Mouse (Mus musculus): Measurements from ENCODE around the gene Mus81. TPM values are rescaled to one million over a fixed set of nuclear protein-coding genes. Genes with fewer than 3 reads are reported as not detected.

Gene Mus81
- polyA plus RNA-seq (2015; fragmentation: Nextera tagmentation; extraction: Ambion mirVana): 19.9 and 21.2 TPM in 2 replicates

DNA sequence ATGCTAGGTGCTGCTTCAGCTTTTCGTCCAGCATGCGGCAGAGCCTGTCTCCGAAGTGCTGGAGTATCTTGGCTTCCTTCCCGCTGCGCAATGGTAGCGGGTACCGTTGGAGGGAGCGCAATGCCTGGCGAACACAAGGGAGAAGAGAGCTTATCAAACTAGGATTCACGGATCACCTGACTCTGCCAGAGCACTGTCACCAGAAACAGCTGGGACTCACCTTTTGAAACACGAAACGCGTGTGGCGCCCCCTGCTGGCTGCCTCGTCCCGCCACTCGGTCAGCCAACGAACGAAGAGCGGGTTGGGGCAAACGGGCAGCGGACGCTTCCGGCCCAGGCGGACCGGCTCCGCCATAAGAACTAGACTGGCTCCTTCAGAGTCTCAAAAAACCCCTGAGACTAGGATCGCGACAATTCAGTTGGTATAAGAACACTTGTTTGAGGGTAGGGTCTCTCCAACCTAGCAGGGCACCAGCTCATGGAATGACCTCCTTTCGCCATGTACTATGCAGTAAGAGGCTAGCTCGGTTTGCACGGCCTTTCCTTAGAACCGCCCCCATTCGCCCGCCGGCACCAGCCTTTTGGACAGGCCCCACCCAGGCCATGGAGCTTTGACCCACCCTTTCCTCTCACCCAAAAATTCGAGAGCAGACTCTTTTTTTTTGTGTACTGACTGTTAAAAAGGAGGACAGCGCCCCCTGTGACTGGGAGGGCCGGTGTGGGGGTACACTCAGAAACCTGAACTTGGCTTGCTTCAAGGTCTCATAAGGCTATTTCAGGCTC lies at the start of gene Mus81:
Gene Mus81, minus strand, starts transcription at position 635 of the 783 bp plus-strand sequence.

GRCm38 (mm10) chr19:5510031-5511026 lies 22.1 kb upstream of the Mus81 start, which contains the start of gene Snx32:
Gene Snx32, minus strand, starts transcription at chr19:5510538.

GRCm38 (mm10) chr19:5503687-5504086 lies 15.5 kb upstream of the Mus81 start, which contains the start of gene 1700020D05Rik:
Gene 1700020D05Rik, minus strand, starts transcription at chr19:5503787.

DNA sequence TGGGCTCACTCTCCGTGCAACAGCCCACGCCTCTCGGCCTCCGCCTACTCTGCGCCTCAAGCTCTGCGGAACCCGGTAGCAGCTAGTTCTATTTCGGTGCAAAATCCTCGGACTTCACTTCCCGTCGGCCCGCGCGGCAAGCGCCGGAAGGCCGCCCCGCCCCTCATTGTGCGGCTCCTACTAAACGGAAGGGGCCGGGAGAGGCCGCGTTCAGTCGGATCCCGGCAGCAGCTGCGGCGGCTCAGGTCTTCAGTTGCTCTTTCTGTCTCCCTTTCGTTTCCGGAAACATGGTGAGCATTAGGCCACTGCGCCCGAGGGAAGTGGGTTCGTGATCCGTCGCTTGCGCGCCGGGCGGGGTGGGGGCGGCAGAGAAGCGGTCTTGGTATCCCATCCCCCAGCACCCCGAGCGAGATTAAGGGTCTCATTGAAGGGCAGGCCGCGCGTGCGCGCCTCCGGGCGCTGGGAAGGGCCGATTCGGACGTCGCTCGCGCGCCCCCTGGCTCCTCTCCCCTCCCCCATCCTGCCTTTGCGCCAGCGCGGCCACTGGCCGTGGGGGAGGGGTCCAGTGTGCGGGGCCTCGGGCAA lies 2.2 kb upstream of the Mus81 start, which contains the start of gene Cfl1:
Gene Cfl1, plus strand, starts transcription at position 143 of the 585 bp plus-strand sequence.

DNA sequence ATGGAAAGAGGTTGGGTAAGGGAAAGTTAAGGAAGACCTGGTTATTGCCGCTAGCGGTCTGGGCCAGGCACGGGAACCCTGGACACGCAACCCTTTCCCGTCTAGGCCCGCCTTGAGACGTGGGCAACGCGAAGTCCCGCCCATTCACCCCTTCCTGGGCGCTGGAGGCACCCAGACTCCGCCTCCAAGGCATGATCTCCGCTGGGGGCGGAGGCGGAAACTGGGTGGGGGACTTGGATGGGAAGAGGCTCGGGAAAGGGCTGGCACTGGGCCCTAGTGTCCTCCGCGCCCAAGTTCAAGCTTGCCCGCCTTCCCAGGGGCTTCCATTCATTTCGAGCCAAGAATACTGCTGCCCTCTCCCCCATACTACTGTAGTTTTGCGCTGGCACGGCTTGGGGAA lies 14.5 kb downstream of the Mus81 start, which contains the start of gene Efemp2:
Gene Efemp2, plus strand, starts transcription at position 235 of the 400 bp plus-strand sequence.

GRCm38 (mm10) chr19:5468374-5468773 lies 19.8 kb downstream of the Mus81 start, which contains the start of gene Ctsw:
Gene Ctsw, minus strand, starts transcription at chr19:5468507.

GRCm38 (mm10) chr19:5460465-5460911 lies 27.7 kb downstream of the Mus81 start, which contains the start of gene Fibp:
Gene Fibp, plus strand, starts transcription at chr19:5460615.

DNA sequence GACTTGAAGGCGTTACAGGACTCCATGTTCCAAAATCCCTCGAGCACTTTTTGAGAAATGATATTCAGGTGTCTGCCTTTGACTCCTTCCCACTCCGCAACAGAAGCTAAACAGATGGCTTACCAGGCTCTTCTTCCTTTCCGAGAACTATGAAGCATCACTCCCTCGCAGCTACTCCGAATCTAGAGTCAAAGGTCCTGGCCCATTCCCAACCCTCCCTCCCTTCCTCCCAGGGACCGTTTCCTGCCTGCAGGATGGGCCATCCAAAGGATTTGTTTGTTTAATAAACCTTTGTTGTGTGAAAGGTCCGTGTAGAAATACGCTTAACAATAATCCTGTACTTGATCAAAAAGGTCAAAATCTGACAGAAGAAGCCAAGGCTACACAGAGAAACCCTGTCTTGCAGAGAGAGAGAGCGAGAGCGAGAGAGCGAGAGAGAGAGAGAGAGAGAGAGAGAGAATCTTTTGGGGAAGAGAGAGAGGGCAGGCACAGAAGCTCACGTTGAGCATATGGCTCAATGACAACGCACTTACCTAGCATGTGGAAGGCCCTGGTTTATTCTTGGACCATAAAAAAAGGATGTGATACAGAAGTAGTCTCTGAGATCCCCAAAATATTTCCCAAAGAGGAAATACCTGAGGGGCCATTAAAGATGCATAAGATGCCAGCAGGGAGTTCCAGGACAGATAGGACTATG lies 30.3 kb downstream of the Mus81 start, which contains the start of gene Ccdc85b:
Gene Ccdc85b, minus strand, starts transcription at position 149 of the 697 bp plus-strand sequence.

DNA sequence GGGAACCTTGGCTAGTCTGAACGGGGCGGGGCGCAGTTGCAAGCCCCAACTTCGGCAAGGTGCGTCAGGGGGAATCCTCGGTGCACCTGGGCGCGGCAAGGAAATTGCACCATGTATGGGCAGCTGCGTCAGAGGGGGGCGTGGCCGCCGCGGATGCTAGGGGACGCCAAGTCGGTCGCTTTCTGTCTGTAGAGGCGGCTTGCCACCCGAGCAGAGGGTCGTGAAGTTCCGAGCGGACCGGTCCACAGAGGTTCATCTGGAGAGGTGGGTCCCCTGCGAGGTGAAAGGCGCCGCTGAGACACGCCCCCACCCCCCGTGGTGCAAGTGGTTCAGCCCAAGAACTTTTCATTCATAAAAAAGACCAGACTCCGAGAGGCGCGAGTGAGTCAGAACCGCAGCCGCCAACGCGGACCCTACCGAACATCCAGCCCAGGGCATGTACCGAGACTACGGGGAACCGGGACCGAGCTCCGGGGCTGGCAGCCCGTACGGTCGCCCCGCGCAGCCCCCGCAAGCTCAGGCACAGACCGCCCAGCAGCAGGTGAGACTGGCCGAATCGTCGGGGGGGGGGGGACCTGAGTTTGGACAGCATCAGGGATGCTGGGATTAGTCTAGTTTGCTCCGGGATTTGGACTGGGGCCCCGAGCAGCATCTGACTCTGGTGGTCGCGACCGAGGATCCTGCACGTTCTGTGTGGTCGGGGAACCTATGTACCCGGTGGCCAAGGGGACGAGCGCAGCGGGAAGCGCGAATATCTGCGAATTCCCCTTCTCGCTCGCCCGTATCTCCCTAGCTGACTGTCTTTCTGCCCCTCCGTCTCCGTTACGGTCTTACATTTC lies 40.5 kb downstream of the Mus81 start, which contains the start of gene Fosl1:
Gene Fosl1, plus strand, starts transcription at position 33 of the 839 bp plus-strand sequence.

Other genes starting within 250 kb of the Mus81 start
- gene Pacs1, start 215.3 kb downstream of the Mus81 start, polyA plus RNA-seq (2015; fragmentation: Nextera tagmentation; extraction: Ambion mirVana): 9.6 and 10.2 TPM in 2 replicates
- 172 and 197 TPM in 2 replicates for gene Sf3b2, start 192.9 kb downstream of the Mus81 start, polyA plus RNA-seq (2015; fragmentation: Nextera tagmentation; extraction: Ambion mirVana)
- gene Gal3st3, start 190.1 kb downstream of the Mus81 start, polyA plus RNA-seq (2015; fragmentation: Nextera tagmentation; extraction: Ambion mirVana): 0.10 and 0.27 TPM in 2 replicates
- not detected in 2 replicates for gene Catsper1, start 152.7 kb downstream of the Mus81 start, polyA plus RNA-seq (2015; fragmentation: Nextera tagmentation; extraction: Ambion mirVana)
- gene Cst6, start 138.8 kb downstream of the Mus81 start, polyA plus RNA-seq (2015; fragmentation: Nextera tagmentation; extraction: Ambion mirVana): 0.51 and 0.99 TPM in 2 replicates
- 39.3 and 43.4 TPM in 2 replicates for gene Eif1ad, start 121.7 kb downstream of the Mus81 start, polyA plus RNA-seq (2015; fragmentation: Nextera tagmentation; extraction: Ambion mirVana)
- gene Banf1, start 121.2 kb downstream of the Mus81 start, polyA plus RNA-seq (2015; fragmentation: Nextera tagmentation; extraction: Ambion mirVana): 304 and 334 TPM in 2 replicates
- gene Sart1, start 99.7 kb downstream of the Mus81 start, polyA plus RNA-seq (2015; fragmentation: Nextera tagmentation; extraction: Ambion mirVana): 51.2 and 52.4 TPM in 2 replicates
- 0.19 and 0.29 TPM in 2 replicates for gene Tsga10ip, start 85.9 kb downstream of the Mus81 start, polyA plus RNA-seq (2015; fragmentation: Nextera tagmentation; extraction: Ambion mirVana)
- 130 and 141 TPM in 2 replicates for gene Drap1, start 63.4 kb downstream of the Mus81 start, polyA plus RNA-seq (2015; fragmentation: Nextera tagmentation; extraction: Ambion mirVana)
- 25.6 and 28.8 TPM in 2 replicates for gene AI837181, start 63.3 kb downstream of the Mus81 start, polyA plus RNA-seq (2015; fragmentation: Nextera tagmentation; extraction: Ambion mirVana)
- not detected in 2 replicates for gene Fosl1, start 40.9 kb downstream of the Mus81 start, polyA plus RNA-seq (2015; fragmentation: Nextera tagmentation; extraction: Ambion mirVana)
- 5.3 and 6.5 TPM in 2 replicates for gene Ccdc85b, start 30.5 kb downstream of the Mus81 start, polyA plus RNA-seq (2015; fragmentation: Nextera tagmentation; extraction: Ambion mirVana)
- 55.0 and 60.8 TPM in 2 replicates for gene Fibp, start 27.8 kb downstream of the Mus81 start, polyA plus RNA-seq (2015; fragmentation: Nextera tagmentation; extraction: Ambion mirVana)
- 4.3 and 6.1 TPM in 2 replicates for gene Ctsw, start 19.9 kb downstream of the Mus81 start, polyA plus RNA-seq (2015; fragmentation: Nextera tagmentation; extraction: Ambion mirVana)
- gene Efemp2, start 14.4 kb downstream of the Mus81 start, polyA plus RNA-seq (2015; fragmentation: Nextera tagmentation; extraction: Ambion mirVana): 30.8 and 37.7 TPM in 2 replicates
- gene Cfl1, start 2.1 kb upstream of the Mus81 start, polyA plus RNA-seq (2015; fragmentation: Nextera tagmentation; extraction: Ambion mirVana): 1,515 and 1,595 TPM in 2 replicates
- 0.19 and 0.21 TPM in 2 replicates for gene 1700020D05Rik, start 15.4 kb upstream of the Mus81 start, polyA plus RNA-seq (2015; fragmentation: Nextera tagmentation; extraction: Ambion mirVana)
- 7.8 and 7.9 TPM in 2 replicates for gene Snx32, start 22.1 kb upstream of the Mus81 start, polyA plus RNA-seq (2015; fragmentation: Nextera tagmentation; extraction: Ambion mirVana)
- gene Ovol1, start 72.2 kb upstream of the Mus81 start, polyA plus RNA-seq (2015; fragmentation: Nextera tagmentation; extraction: Ambion mirVana): 0.07 TPM in 1 of 2 replicates, not detected in the other
- 4.7 and 5.9 TPM in 2 replicates for gene Ap5b1, start 79.6 kb upstream of the Mus81 start, polyA plus RNA-seq (2015; fragmentation: Nextera tagmentation; extraction: Ambion mirVana)
- gene Rnaseh2c, start 113.5 kb upstream of the Mus81 start, polyA plus RNA-seq (2015; fragmentation: Nextera tagmentation; extraction: Ambion mirVana): 154 and 175 TPM in 2 replicates
- 33.2 and 34.5 TPM in 2 replicates for gene Kat5, start 121.8 kb upstream of the Mus81 start, polyA plus RNA-seq (2015; fragmentation: Nextera tagmentation; extraction: Ambion mirVana)
- 30.7 and 35.6 TPM in 2 replicates for gene Rela, start 149.1 kb upstream of the Mus81 start, polyA plus RNA-seq (2015; fragmentation: Nextera tagmentation; extraction: Ambion mirVana)
- 37.1 and 42.1 TPM in 2 replicates for gene Sipa1, start 175.3 kb upstream of the Mus81 start, polyA plus RNA-seq (2015; fragmentation: Nextera tagmentation; extraction: Ambion mirVana)
- gene Map3k11, start 200.3 kb upstream of the Mus81 start, polyA plus RNA-seq (2015; fragmentation: Nextera tagmentation; extraction: Ambion mirVana): 13.1 and 15.0 TPM in 2 replicates
- gene Pcnx3, start 200.5 kb upstream of the Mus81 start, polyA plus RNA-seq (2015; fragmentation: Nextera tagmentation; extraction: Ambion mirVana): 10.6 and 13.9 TPM in 2 replicates
- 1.3 and 1.6 TPM in 2 replicates for gene Kcnk7, start 216.0 kb upstream of the Mus81 start, polyA plus RNA-seq (2015; fragmentation: Nextera tagmentation; extraction: Ambion mirVana)
- 101 and 113 TPM in 2 replicates for gene Ehbp1l1, start 237.9 kb upstream of the Mus81 start, polyA plus RNA-seq (2015; fragmentation: Nextera tagmentation; extraction: Ambion mirVana)
- 66.1 and 67.9 TPM in 2 replicates for gene Fam89b, start 241.3 kb upstream of the Mus81 start, polyA plus RNA-seq (2015; fragmentation: Nextera tagmentation; extraction: Ambion mirVana)